In genomic region chr13:95524674-95525491, GRCm38 (mm10) we compare ENCODE assay signal across 8 mouse cellular contexts. TPM values are rescaled to one million over a fixed set of nuclear protein-coding genes. Genes with fewer than 3 reads are reported as not detected.
DNase-seq lines count a peak whose midpoint lies in the region; ATAC-seq and TF ChIP-seq lines count a peak whose summit lies in the region.

TSS of gene F2rl1 (minus strand) at chr13:95525227.

- peak; percentile 47 for ATAC-seq in heart, embryonic 14.5 days (ENCODE audit: insufficient number of reproducible peaks, insufficient read depth, low FRiP score, low read depth)
- ATAC-seq in kidney, postnatal 0 days (replicated peaks; ENCODE audit: low FRiP score, low read depth), result peak; percentile 95

- H3K9me3 ChIP-seq in heart, embryonic 14.5 days (ENCODE audit: control insufficient read depth, low read length), result no peaks in the 10 kb centered on the region
- no peaks in the 10 kb centered on the region for H3K9me3 ChIP-seq in kidney, postnatal 0 days (replicated peaks; ENCODE audit: low read length)

- H3K4me2 ChIP-seq in heart, embryonic 14.5 days (ENCODE audit: low read length), result peak within 1 kb of the TSS; percentile 99
- H3K4me2 ChIP-seq in kidney, postnatal 0 days (ENCODE audit: low read length), result peak within 1 kb of the TSS; percentile 81

- under 1% methylated on average over 54 of the region's 54 CpGs for WGBS in heart, embryonic 14.5 days
- under 1% methylated on average over 54 of the region's 54 CpGs for WGBS in kidney, postnatal 0 days

- peak within 1 kb of the TSS; percentile 69 for H3K9ac ChIP-seq in heart, embryonic 14.5 days (ENCODE audit: low read length)
- H3K9ac ChIP-seq in kidney, postnatal 0 days (ENCODE audit: low read depth, low read length), result peak within 1 kb of the TSS; percentile 51

- DNase-seq in gastrocnemius, adult 18-20 months (ENCODE audit: low spot score), result peak; percentile 22
- DNase-seq in gastrocnemius, postnatal 36 days, result no peak
- DNase-seq in embryo, embryonic 10 days (ENCODE audit: low spot score), result peak; percentile 46
- DNase-seq in kidney, postnatal 0 days (ENCODE audit: low spot score), result peak; percentile 69
- DNase-seq in lung, postnatal 36 days, result peak; percentile 94
- DNase-seq in spleen, postnatal 36 days (ENCODE audit: low spot score in 2 of 2), result peak; percentile 33 to 49
- DNase-seq in frontal cortex, postnatal 10 days (ENCODE audit: low spot score in 2 of 2), result no peak

- H3K27me3 ChIP-seq in heart, embryonic 14.5 days (ENCODE audit: control insufficient read depth, insufficient read depth, low read length), result peaks cover 21% of the 10 kb centered on the region; the same call in 1 of the 2 replicates
- H3K27me3 ChIP-seq in kidney, postnatal 0 days (ENCODE audit: insufficient read depth, low read length), result no peaks in the 10 kb centered on the region

- TF ChIP-seq CTCF in kidney, postnatal 0 days (IDR thresholded peaks at IDR 0.05; ENCODE audit: low read depth), result no peak

- intact Hi-C loops in gastrocnemius, postnatal 36 days (cut with DNase I), result no loop called here

- H3K36me3 ChIP-seq in heart, embryonic 14.5 days (ENCODE audit: control insufficient read depth, insufficient read depth, low read length), result no peaks in the 10 kb centered on the region
- no peaks in the 10 kb centered on the region for H3K36me3 ChIP-seq in kidney, postnatal 0 days (ENCODE audit: insufficient read depth, low read length)

- peak within 1 kb of the TSS; percentile 51 to 55 for H3K4me3 ChIP-seq in heart, embryonic 14.5 days (ENCODE audit: control insufficient read depth in 1 of 2, insufficient read depth in 1 of 2, low read depth in 1 of 2, low read length in 2 of 2)
- H3K4me3 ChIP-seq in kidney, postnatal 0 days (replicated peaks; ENCODE audit: low read depth, low read length), result peak within 1 kb of the TSS; percentile 51

- peaks cover 11 to 13% of the 10 kb centered on the region in 2 experiments; a peak in 2 of 4 replicates for H3K4me1 ChIP-seq in heart, embryonic 14.5 days (ENCODE audit: control insufficient read depth in 2 of 2, insufficient read depth in 2 of 2, low read length in 2 of 2)
- no peaks in the 10 kb centered on the region; the same call in 1 of the 2 replicates for H3K4me1 ChIP-seq in kidney, postnatal 0 days (replicated peaks; ENCODE audit: insufficient read depth, low read length)

- no peak within 1 kb of the TSS for H3K27ac ChIP-seq in heart, embryonic 14.5 days (replicated peaks in 1 of 2; ENCODE audit: control insufficient read depth in 1 of 2, insufficient read depth in 1 of 2, low read depth in 2 of 2, low read length in 2 of 2)
- H3K27ac ChIP-seq in kidney, postnatal 0 days, result peak within 1 kb of the TSS; percentile 55

RNA-seq across cellular contexts. Expression of gene F2rl1, which starts in this region (rescaled TPM):
- 1 to 10 TPM in 1 of 2 experiments, under 1 TPM in 1; 0.30 to 1.7 TPM for total RNA-seq in gastrocnemius, adult 18-20 months (2021)
- total RNA-seq in gastrocnemius, postnatal 36 days (2021), result under 1 TPM; 0.20 to 0.91 TPM
- polyA plus RNA-seq in heart, embryonic 14.5 days (2014; fragmentation: Nextera tagmentation; extraction: Ambion mirVana), result 0.36 and 0.85 TPM in 2 replicates
- 10.4 and 10.7 TPM in 2 replicates for polyA plus RNA-seq in kidney, postnatal 0 days (2015; fragmentation: Nextera tagmentation; extraction: Ambion mirVana)

Comparison
In these comparisons a context has a peak if more than half of its experiments do, and no peak if none do; other contexts are left out.
1. DNase-seq: peak in gastrocnemius, adult 18-20 months (single experiment), embryo, embryonic 10 days (single experiment), kidney, postnatal 0 days (single experiment), lung, postnatal 36 days (single experiment) and spleen, postnatal 36 days (2 of 2); none in gastrocnemius, postnatal 36 days (0 of 2) and frontal cortex, postnatal 10 days (0 of 2).
2. Peak in ATAC-seq, H3K4me3 ChIP-seq, H3K9ac ChIP-seq and H3K4me2 ChIP-seq in heart, embryonic 14.5 days; RNA of the gene not detected or under 1 TPM.